Mouse (Mus musculus): ENCODE results near the gene Gsn. TPM values are rescaled to one million over a fixed set of nuclear protein-coding genes. Genes with fewer than 3 reads are reported as not detected.

The Gsn gene
- 2,994 and 3,301 TPM in 2 replicates for polyA plus RNA-seq (2012; rRNA removed)

- WGBS, result 4% methylated on average over 54 of the region's 54 CpGs
- DNase-seq, result peak; percentile 76
- Histone ChIP-seq H3K4me1 (ENCODE audit: control insufficient read depth, insufficient read depth, low read length) (peaks cover 11% of the 10 kb centered on the region; the same call in 1 of the 2 replicates), H3K4me3 (replicated peaks; ENCODE audit: extremely low read depth, low read depth, low read length) (peak within 1 kb of the TSS; percentile 62)
- TF ChIP-seq POLR2A (IDR thresholded peaks at IDR 0.05; ENCODE audit: borderline replicate concordance, extremely low read depth, low read depth, low read length) (peak; percentile 50; the same call in 1 of the 2 replicates), CTCF (IDR thresholded peaks at IDR 0.05; ENCODE audit: insufficient read depth, low read length) (no peak)
These were observed at the start of gene Gsn for GRCm38 (mm10) chr2:35255885-35256833. Gene Gsn, plus strand, starts transcription at chr2:35256380.

- DNase-seq, result no peak
- H3K4me1 ChIP-seq (ENCODE audit: control insufficient read depth, insufficient read depth, low read length), result no peaks in the 10 kb centered on the region
- no peak overlapping the region for H3K4me3 ChIP-seq (replicated peaks; ENCODE audit: extremely low read depth, low read depth, low read length)
- 90% methylated on average over 3 of the region's 3 CpGs for WGBS
- TF ChIP-seq CTCF (IDR thresholded peaks at IDR 0.05; ENCODE audit: insufficient read depth, low read length), result no peak
- no peak for TF ChIP-seq POLR2A (IDR thresholded peaks at IDR 0.05; ENCODE audit: borderline replicate concordance, extremely low read depth, low read depth, low read length)
These were observed 49.4 kb upstream of the Gsn start for GRCm38 (mm10) chr2:35206761-35207160.

GRCm38 (mm10) chr2:35208054-35208453, 48.1 kb upstream of the Gsn start:
- WGBS, result 80% methylated on average over 3 of the region's 3 CpGs
- no peak for DNase-seq
- TF ChIP-seq POLR2A (IDR thresholded peaks at IDR 0.05; ENCODE audit: borderline replicate concordance, extremely low read depth, low read depth, low read length) (no peak), CTCF (IDR thresholded peaks at IDR 0.05; ENCODE audit: insufficient read depth, low read length) (no peak)

GRCm38 (mm10) chr2:35208931-35209665, 47.1 kb upstream of the Gsn start:
- Histone ChIP-seq H3K4me3 (replicated peaks; ENCODE audit: extremely low read depth, low read depth, low read length) (no peak overlapping the region), H3K4me1 (ENCODE audit: control insufficient read depth, insufficient read depth, low read length) (no peaks in the 10 kb centered on the region)
- DNase-seq, result no peak
- TF ChIP-seq CTCF (IDR thresholded peaks at IDR 0.05; ENCODE audit: insufficient read depth, low read length) (no peak), POLR2A (IDR thresholded peaks at IDR 0.05; ENCODE audit: borderline replicate concordance, extremely low read depth, low read depth, low read length) (no peak)
- 50% methylated on average over 8 of the region's 8 CpGs for WGBS

More at GRCm38 (mm10) chr2:35208054-35208453, 48.1 kb upstream of the Gsn start:
- H3K4me1 ChIP-seq (ENCODE audit: control insufficient read depth, insufficient read depth, low read length), result no peaks in the 10 kb centered on the region
- H3K4me3 ChIP-seq (replicated peaks; ENCODE audit: extremely low read depth, low read depth, low read length), result no peak overlapping the region

GRCm38 (mm10) chr2:35211681-35212080, 44.5 kb upstream of the Gsn start:
- WGBS, result 63% methylated on average over 3 of the region's 3 CpGs
- TF ChIP-seq POLR2A (IDR thresholded peaks at IDR 0.05; ENCODE audit: borderline replicate concordance, extremely low read depth, low read depth, low read length) (no peak), CTCF (IDR thresholded peaks at IDR 0.05; ENCODE audit: insufficient read depth, low read length) (no peak)
- no peak overlapping the region for H3K4me3 ChIP-seq (replicated peaks; ENCODE audit: extremely low read depth, low read depth, low read length)
- DNase-seq, result no peak
- peaks cover 2% of the 10 kb centered on the region for H3K4me1 ChIP-seq (ENCODE audit: control insufficient read depth, insufficient read depth, low read length)

- Histone ChIP-seq H3K4me3 (replicated peaks; ENCODE audit: extremely low read depth, low read depth, low read length) (no peak overlapping the region), H3K4me1 (ENCODE audit: control insufficient read depth, insufficient read depth, low read length) (peaks cover 2% of the 10 kb centered on the region)
- TF ChIP-seq POLR2A (IDR thresholded peaks at IDR 0.05; ENCODE audit: borderline replicate concordance, extremely low read depth, low read depth, low read length) (no peak), CTCF (IDR thresholded peaks at IDR 0.05; ENCODE audit: insufficient read depth, low read length) (no peak)
- 67% methylated on average over 12 of the region's 12 CpGs for WGBS
- no peak for DNase-seq
These were observed 42.8 kb upstream of the Gsn start for GRCm38 (mm10) chr2:35213345-35213910.

- TF ChIP-seq CTCF (IDR thresholded peaks at IDR 0.05; ENCODE audit: insufficient read depth, low read length) (peak; percentile 83), POLR2A (IDR thresholded peaks at IDR 0.05; ENCODE audit: borderline replicate concordance, extremely low read depth, low read depth, low read length) (no peak)
- WGBS, result 10% methylated on average over 12 of the region's 12 CpGs
- peak; percentile 87 for DNase-seq
- Histone ChIP-seq H3K4me3 (replicated peaks; ENCODE audit: extremely low read depth, low read depth, low read length) (no peak overlapping the region), H3K4me1 (ENCODE audit: control insufficient read depth, insufficient read depth, low read length) (peaks cover 2% of the 10 kb centered on the region)
These were observed 41.3 kb upstream of the Gsn start for GRCm38 (mm10) chr2:35214881-35215358.

- no peak overlapping the region for H3K4me3 ChIP-seq (replicated peaks; ENCODE audit: extremely low read depth, low read depth, low read length)
- peaks cover 2% of the 10 kb centered on the region for H3K4me1 ChIP-seq (ENCODE audit: control insufficient read depth, insufficient read depth, low read length)
- no peak for DNase-seq
- WGBS, result 65% methylated on average over 14 of the region's 14 CpGs
- TF ChIP-seq CTCF (IDR thresholded peaks at IDR 0.05; ENCODE audit: insufficient read depth, low read length), result no peak
- TF ChIP-seq POLR2A (IDR thresholded peaks at IDR 0.05; ENCODE audit: borderline replicate concordance, extremely low read depth, low read depth, low read length), result no peak
These were observed 40.8 kb upstream of the Gsn start for GRCm38 (mm10) chr2:35215363-35215762.

DNA sequence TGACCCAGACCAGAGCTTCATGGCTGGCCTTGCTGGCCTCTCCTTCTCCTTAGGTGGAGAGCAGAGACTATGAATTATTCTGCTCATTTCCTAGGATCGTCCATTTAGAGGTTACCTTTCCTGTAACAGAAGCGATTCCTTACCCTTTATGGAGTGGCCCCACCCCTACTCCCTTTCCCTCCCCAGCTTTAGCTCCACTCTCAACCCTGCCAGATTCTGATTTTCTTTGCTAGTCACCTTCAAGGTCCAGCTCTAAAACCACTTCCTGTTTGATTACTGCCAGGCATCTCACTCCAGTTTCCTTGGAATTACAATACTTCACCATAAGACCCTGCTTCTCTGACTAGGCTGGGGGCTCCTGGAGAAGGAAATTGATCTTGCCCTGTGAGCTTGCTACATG, 39.5 kb upstream of the Gsn start:
- 65% methylated on average over 2 of the region's 2 CpGs for WGBS

More for the DNA sequence above, 39.5 kb upstream of the Gsn start:
- H3K4me1 ChIP-seq (ENCODE audit: control insufficient read depth, insufficient read depth, low read length), result peaks cover 2% of the 10 kb centered on the region
- TF ChIP-seq CTCF (IDR thresholded peaks at IDR 0.05; ENCODE audit: insufficient read depth, low read length) (no peak), POLR2A (IDR thresholded peaks at IDR 0.05; ENCODE audit: borderline replicate concordance, extremely low read depth, low read depth, low read length) (no peak)
- no peak overlapping the region for H3K4me3 ChIP-seq (replicated peaks; ENCODE audit: extremely low read depth, low read depth, low read length)
- DNase-seq, result no peak
